Mouse (Mus musculus) cerebellum, adult 2 months (tissue): ENCODE measurements around the gene Sec1.
A peak's percentile ranks its signal among the peaks of the same experiment; 100 is the strongest.

ENCODE experiments used
- CTCF ChIP-seq: fragments of 200-500 bp; IDR thresholded peaks from 2 replicates; pipeline ENCODE4 v1.5.1; 2011; ENCODE audit warnings: low read depth, mild to moderate bottlenecking, control low read depth, low read length, moderate library complexity, borderline replicate concordance; ENCODE audit not compliant: insufficient read depth
- POLR2A ChIP-seq: fragments of 200-500 bp; IDR thresholded peaks from 2 replicates; pipeline ENCODE4 v1.6.1; 2011; ENCODE audit warnings: low read length, control low read depth, borderline replicate concordance; ENCODE audit not compliant: insufficient read depth

GRCm38 (mm10) chr7:45739162-45739763 is 45.1 kb upstream of the Sec1 start:
- TF ChIP-seq CTCF (peak; percentile 79), POLR2A (no peak)
